Mouse (Mus musculus) limb, embryonic 14.5 days (tissue): ENCODE data around the gene Synrg. TPM values are rescaled to one million over a fixed set of nuclear protein-coding genes. Genes with fewer than 3 reads are reported as not detected.

ENCODE experiments used
- ATAC-seq: fragments of 200-750 bp; cut with Nextera tagmentation; 2 replicates; pipeline ENCODE4 v1.8.0; 2017; ENCODE audit warnings: low read depth, moderate number of reproducible peaks, moderate TSS enrichment; ENCODE audit not compliant: low FRiP score
- DNase-seq: peaks from one replicate; pipeline ENCODE4 v3.0.0-alpha.2; 2015; ENCODE audit warnings: low spot score
- H3K27ac ChIP-seq: fragments of 300-500 bp; sonication (generic); replicated peaks from 2 replicates; pipeline ENCODE4 v1.5.1; 2014; ENCODE audit warnings: low read depth, mild to moderate bottlenecking, low read length, moderate library complexity, mixed read lengths
- H3K27me3 ChIP-seq: fragments of 300-500 bp; sonication (generic); 2 replicates; pipeline ENCODE4 v1.6.1; 2014; ENCODE audit warnings: low read length, mixed read lengths; ENCODE audit not compliant: control insufficient read depth, insufficient read depth
- H3K36me3 ChIP-seq: fragments of 300-500 bp; sonication (generic); 2 replicates; pipeline ENCODE4 v1.6.1; 2014; ENCODE audit warnings: mild to moderate bottlenecking, low read length, moderate library complexity, mixed read lengths; ENCODE audit not compliant: control insufficient read depth, insufficient read depth
- H3K4me1 ChIP-seq: fragments of 300-500 bp; sonication (generic); 2 replicates; pipeline ENCODE4 v1.6.1; 2014; ENCODE audit warnings: antibody characterized with exemption, low read length, mixed read lengths; ENCODE audit not compliant: control insufficient read depth, insufficient read depth
- H3K4me2 ChIP-seq: fragments of 300-500 bp; sonication (generic); replicated peaks from 2 replicates; pipeline ENCODE4 v1.6.1; 2014; ENCODE audit warnings: low read depth, mild to moderate bottlenecking, low read length, moderate library complexity; ENCODE audit not compliant: severe bottlenecking
- H3K4me3 ChIP-seq: fragments of 300-500 bp; sonication (generic); replicated peaks from 2 replicates; pipeline ENCODE4 v1.5.1; 2014; ENCODE audit warnings: low read length
- H3K9ac ChIP-seq: fragments of 300-500 bp; sonication (generic); 2 replicates; pipeline ENCODE4 v1.6.1; 2014; ENCODE audit warnings: mild to moderate bottlenecking, low read depth, low read length, moderate library complexity; ENCODE audit not compliant: severe bottlenecking
- H3K9me3 ChIP-seq: fragments of 300-500 bp; sonication (generic); 2 replicates; pipeline ENCODE4 v1.6.1; 2016; ENCODE audit warnings: low read length; ENCODE audit not compliant: control insufficient read depth
- POLR2A ChIP-seq: fragments of 200-500 bp; IDR thresholded peaks from 2 replicates; pipeline ENCODE4 v1.8.0; 2012; ENCODE audit warnings: inconsistent platforms, mild to moderate bottlenecking, moderate library complexity, borderline replicate concordance; ENCODE audit not compliant: insufficient read depth, insufficient read length; ENCODE audit errors: extremely low read depth
- WGBS: fragments of 180-500 bp; shearing (Covaris S2); extraction: QIAGEN DNeasy Blood & Tissue Kit; methylation state at CpG from one replicate; pipeline ENCODE4 v1.1.7; 2014; 5-methylcytosine and 5-hydroxymethylcytosine counted together
- polyA plus RNA-seq, 2 experiments: library from polyadenylated mRNA; depleted of rRNA in 1 of 2; stranded (reverse) in 1 of 2; unstranded in 1 of 2; fragments of >200 nt; fragmentation: Nextera tagmentation in 1 of 2; extraction: Ambion mirVana in 1 of 2; gene quantifications; 2 replicates each; pipeline versions ENCODE4 v1.2.1 to v1.2.3; 2012 to 2014

Synrg gene
- polyA plus RNA-seq, 2 experiments, result 9.4 to 13.0 TPM

GRCm38 (mm10) chr11:84028271-84029028 lies 64.2 kb downstream of the Synrg start:
- no peak for TF ChIP-seq POLR2A
- H3K36me3 ChIP-seq, result peaks cover 31% of the 10 kb centered on the region
- no peaks in the 10 kb centered on the region for H3K9me3 ChIP-seq
- no peak overlapping the region for H3K9ac ChIP-seq
- no peak overlapping the region for H3K4me3 ChIP-seq
- no peak for ATAC-seq
- no peaks in the 10 kb centered on the region for H3K4me1 ChIP-seq
- no peak overlapping the region for H3K27ac ChIP-seq
- no peak overlapping the region for H3K4me2 ChIP-seq
- H3K27me3 ChIP-seq, result no peaks in the 10 kb centered on the region
- DNase-seq, result no peak
- WGBS, result 75% methylated on average over 9 of the region's 9 CpGs

DNA sequence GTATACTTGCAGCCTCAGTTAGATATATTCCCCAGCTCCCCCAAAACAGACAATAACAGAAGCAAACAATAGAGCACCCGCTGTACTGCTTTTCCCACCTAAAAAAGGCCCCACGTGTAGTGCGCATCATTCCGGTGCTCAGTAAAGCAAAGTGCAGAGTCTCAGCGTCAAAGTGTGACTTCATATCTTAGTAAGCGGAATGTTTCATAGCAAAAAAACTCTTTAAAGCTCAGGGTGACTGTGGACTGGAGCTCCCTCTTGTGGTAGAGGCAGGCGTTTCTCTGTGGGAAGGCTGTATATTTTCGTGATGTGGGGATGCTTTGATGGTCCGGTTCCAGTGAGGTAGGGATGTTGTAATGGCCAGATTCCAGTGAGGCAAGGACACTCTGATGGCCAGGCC lies 67.7 kb downstream of the Synrg start:
- Histone ChIP-seq H3K27me3 (no peaks in the 10 kb centered on the region), H3K9me3 (no peaks in the 10 kb centered on the region), H3K27ac (no peak overlapping the region), H3K4me3 (no peak overlapping the region), H3K36me3 (peaks cover 14% of the 10 kb centered on the region), H3K4me2 (no peak overlapping the region), H3K4me1 (no peaks in the 10 kb centered on the region), H3K9ac (no peak overlapping the region)
- ATAC-seq, result no peak
- no peak for TF ChIP-seq POLR2A
- 51% methylated on average over 9 of the region's 9 CpGs for WGBS
- DNase-seq, result peak; percentile 26

- 80% methylated on average over 5 of the region's 5 CpGs for whole genome bisulfite sequencing
- H3K4me3 ChIP-seq, result no peak overlapping the region
- no peak overlapping the region for H3K27ac ChIP-seq
- no peak for DNase-seq
- peaks cover 10% of the 10 kb centered on the region; the same call in 1 of the 2 replicates for H3K36me3 ChIP-seq
- ATAC-seq, result no peak
- no peaks in the 10 kb centered on the region for H3K4me1 ChIP-seq
- no peak for TF ChIP-seq POLR2A
- H3K4me2 ChIP-seq, result no peak overlapping the region
- H3K27me3 ChIP-seq, result no peaks in the 10 kb centered on the region
- H3K9me3 ChIP-seq, result no peaks in the 10 kb centered on the region
- H3K9ac ChIP-seq, result no peak overlapping the region
Measured at GRCm38 (mm10) chr11:84032559-84032958, 68.3 kb downstream of the Synrg start.

- no peak for TF ChIP-seq POLR2A
- Histone ChIP-seq H3K27ac (no peak overlapping the region), H3K4me2 (no peak overlapping the region), H3K4me3 (no peak overlapping the region), H3K9ac (no peak overlapping the region), H3K36me3 (0 out of 2 replicates have a peak, but pooled peaks cover 4% of the 10 kb centered on the region), H3K4me1 (no peaks in the 10 kb centered on the region), H3K9me3 (no peaks in the 10 kb centered on the region), H3K27me3 (no peaks in the 10 kb centered on the region)
- 49% methylated on average over 5 of the region's 5 CpGs for WGBS
- ATAC-seq (no peak), DNase-seq (no peak)
Measured at GRCm38 (mm10) chr11:84033671-84034070, 69.4 kb downstream of the Synrg start.

DNA sequence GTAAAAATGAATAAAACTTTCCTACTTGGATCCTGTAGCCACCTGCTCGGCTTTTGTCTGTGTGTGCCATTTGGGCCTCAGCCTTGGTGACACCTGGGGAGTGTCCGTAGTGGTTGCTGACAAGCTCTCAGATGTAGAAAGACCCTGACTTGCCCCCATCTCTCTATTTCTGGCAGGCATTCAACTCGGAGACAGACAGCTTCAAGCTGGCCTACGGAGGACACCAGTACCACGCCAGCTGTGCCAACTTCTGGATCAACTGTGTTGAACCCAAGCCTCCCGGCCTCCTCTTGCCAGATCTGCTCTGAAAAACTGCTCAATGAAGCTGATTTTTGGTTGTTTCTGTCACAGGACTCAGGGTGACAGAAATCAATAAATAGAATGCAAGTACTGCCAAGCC lies 76.4 kb downstream of the Synrg start:
- no peak overlapping the region for H3K4me3 ChIP-seq
- H3K4me2 ChIP-seq, result no peak overlapping the region
- peaks cover 18% of the 10 kb centered on the region for H3K36me3 ChIP-seq
- TF ChIP-seq POLR2A, result no peak
- H3K9me3 ChIP-seq, result no peaks in the 10 kb centered on the region
- no peak overlapping the region for H3K9ac ChIP-seq
- ATAC-seq (no peak), DNase-seq (no peak)
- H3K4me1 ChIP-seq, result no peaks in the 10 kb centered on the region
- H3K27me3 ChIP-seq, result no peaks in the 10 kb centered on the region
- H3K27ac ChIP-seq, result no peak overlapping the region
- 72% methylated on average over 6 of the region's 6 CpGs for WGBS
